Mouse (Mus musculus): ENCODE results near the gene Stac3.

The Stac3 gene

DNA sequence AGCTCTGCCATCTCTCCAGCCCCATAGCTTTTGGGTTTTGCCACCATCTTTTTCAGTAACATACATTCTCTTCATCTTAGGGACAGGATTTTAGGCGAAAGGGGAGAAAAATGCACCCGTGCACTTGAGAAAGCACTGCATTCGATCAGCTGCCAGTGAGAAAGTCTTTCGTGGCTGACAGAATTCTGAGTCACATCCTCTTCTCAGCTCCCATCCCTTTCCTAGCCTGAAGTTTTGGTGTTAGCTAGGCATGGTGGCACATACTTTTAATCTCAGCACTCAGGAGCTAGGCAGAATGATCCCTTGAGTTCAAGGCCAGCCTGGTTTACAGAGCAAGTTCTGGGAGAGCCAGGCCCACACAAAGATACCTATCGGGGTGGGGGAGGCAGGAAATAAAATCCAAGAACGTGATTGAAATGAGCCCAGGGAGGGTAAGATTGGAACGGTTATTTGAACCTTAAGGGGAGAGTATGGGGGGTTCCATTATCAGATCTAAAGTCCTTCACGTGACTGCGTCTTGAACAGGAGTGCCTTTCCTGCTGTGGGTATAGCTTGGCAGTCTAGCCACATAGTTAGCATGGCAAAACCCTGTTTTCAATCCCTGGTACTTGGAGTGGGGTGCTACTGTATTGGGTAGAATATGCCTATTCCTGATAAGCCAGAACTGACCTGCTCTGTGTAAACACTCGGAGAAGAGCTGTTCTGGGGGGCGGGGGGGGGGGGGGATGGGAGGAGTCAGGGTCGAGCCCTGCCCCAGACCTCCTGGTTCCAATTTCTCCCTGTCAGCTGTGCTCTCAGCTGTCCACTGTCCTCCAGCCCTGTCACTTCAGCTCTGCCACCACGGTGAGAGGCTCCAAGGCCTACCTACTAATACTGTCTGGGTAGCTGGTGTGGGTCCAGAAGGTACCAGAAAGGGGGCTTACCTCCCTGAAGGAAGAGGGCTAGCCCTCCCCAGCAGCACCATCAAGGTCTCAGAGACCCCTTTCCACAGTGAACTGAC lies at the start of gene Stac3:
Gene Stac3 (plus strand): TSS at position 793 of the 1,000 bp plus-strand sequence.
- in situ Hi-C loops (cut with MboI, MseI) = no loop called here

DNA sequence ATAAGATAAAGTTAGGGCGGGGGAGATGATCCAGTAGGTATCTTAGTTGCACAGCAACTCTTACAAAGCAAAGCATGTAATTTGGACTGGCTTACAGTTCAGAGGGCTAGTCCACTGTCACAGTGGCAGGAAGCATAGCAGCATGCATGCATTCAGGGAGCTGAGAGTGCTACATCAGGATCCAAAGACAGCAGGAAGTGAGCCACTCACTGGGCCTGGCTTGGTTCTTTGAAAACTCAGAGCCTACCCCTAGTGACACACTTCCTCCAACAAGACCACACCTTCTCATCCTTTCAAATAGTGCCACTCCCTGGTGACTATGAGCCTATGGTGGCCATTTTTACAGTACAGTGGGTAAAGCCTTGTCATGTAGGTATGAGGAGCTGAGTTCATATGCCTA lies 47.8 kb upstream of the Stac3 start:
- in situ Hi-C loops (cut with MboI, MseI) = no loop called here

DNA sequence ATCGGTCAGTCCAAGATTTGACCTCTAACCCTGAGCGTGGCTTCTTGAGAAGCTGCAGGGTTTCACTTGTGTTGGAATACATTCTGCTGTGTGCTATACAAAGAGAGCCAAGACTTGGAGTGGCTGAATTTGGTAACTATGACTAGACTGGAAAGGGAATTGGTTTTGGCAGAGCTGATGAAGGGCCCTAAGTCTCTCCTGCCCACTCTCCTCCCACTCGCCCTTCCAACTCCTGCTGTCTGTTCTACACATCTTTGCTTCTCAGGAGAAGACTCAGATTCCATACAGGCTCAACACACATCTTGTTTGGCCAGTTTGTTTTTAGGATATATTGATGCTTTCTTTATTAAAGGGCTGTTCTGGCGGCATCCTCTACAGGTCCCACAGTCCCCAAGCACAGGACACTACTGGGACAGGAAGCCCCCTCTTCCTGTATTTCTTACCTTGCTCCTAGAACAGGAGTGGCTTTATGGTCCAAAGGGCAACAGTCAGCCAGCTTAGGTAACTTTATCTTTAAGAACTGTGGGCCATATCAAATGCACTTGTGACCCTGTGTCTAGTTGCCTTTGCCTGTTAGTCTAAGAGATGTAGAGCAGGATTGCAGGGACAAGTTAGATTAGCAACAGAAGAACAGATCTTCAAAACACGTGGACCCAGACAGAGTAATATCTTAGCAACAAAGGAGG lies 38.9 kb upstream of the Stac3 start:
- in situ Hi-C loops (cut with MboI, MseI) = no loop called here

DNA sequence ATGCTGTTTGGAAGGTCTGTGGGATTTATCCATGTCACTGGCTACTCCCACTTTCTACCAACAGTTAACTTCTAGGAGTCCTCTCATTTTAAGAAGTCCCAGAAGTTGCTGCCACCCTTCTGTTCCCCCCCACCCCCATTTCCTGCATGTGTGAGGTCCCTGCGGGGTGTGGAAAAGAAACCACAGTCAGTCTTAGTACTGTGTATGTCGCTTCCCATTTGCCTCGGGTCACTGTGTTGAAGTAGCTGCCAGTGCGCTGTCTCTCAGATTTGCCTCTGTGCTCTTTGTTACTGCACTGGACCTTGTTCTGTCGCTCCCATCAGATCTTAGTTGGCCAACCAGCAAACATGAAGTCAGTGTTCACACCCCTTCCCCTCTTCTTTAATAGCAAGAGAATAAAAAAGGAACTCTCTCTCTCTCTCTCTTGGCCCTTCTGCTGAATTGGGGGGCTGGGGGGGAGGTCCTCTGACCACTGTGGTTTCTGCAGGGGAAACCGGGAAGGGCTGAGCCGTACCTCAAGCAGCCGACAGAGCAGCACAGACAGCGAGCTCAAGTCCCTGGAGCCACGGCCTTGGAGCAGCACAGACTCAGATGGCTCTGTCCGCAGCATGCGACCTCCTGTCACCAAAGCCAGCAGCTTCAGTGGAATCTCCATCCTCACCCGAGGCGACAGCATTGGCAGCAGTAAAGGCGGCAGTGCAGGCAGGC lies 30.1 kb upstream of the Stac3 start:
- in situ Hi-C loops (cut with MboI, MseI) = no loop called here

DNA sequence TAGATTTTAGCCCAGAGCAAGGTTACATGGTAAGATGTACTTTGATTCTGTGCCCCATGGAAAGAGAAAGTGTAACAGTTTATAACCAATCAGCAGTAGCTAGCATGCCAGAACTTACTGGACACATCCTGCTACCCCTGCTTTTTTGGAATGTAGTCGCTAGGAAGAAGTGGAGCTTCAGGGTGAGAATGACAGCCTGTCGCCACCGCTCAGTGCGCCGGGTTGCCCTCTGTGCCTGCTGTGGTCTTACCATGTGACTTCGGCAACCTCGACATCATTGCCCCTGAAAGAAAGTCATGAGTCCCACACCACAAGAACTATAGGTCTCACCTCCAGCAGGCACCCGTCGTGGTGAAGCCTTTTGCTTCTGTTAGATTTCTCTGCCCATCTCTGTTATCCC lies 28.8 kb upstream of the Stac3 start:
- in situ Hi-C loops (cut with MboI, MseI) = no loop called here

DNA sequence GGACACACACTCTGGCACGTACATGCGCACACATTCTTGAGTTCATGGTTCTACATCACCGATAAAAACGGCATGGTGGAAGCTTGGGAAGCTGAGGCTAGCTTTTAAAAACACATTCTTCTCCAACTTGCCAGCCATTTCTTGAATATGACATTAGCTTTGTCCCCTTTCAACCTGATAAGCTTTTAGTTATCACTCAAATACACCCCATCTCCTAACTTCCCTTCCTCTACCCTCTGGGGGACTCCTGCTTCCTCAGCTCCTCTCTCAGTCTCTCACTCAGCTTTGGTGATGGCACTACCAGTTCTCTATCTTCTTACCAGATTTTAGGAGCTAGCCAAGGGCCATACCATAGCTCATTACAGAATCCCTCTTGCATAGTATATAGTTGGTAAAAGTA lies 26.3 kb upstream of the Stac3 start:
- in situ Hi-C loops (cut with MboI, MseI) = no loop called here

DNA sequence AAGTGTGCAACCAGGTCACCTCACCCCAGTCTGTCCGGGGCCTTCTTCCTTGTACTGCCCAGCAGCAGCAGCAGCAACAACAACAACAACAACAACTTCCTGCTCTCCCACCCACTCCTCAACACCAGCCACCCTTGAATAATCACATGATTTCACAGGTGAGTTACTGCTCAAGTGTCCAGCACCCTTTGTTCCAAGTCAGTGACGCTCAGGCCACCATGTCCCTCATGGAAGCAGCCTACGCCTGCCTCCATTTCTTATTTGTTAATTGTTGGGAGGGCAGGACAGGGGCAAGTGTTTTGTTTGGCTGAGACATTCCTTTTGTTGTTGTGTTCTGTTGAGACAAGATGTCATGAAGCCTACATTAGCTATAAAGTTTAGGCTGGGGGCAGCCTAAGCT lies 24.9 kb upstream of the Stac3 start:
- in situ Hi-C loops (cut with MboI, MseI) = no loop called here

DNA sequence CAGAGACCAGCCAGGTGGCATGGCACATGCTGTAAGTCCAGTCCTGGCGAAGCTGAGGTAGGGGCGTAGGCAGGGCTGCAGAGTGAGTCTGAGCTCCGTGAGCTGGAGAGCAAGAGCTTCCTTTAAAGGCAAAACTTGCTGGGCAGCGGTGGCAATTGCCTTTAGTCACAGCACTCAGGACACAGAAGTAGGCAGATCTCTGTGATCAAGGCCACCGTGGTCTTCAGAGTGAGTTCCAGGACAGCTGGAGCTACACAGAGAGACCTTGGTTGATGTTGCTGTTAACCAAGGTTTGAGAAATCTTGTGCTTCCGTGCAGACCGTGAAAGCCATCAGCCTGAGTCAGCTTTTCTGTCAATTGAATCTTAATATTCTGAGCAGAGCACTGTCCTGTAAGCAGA lies 24.2 kb upstream of the Stac3 start:
- in situ Hi-C loops (cut with MboI, MseI) = no loop called here

DNA sequence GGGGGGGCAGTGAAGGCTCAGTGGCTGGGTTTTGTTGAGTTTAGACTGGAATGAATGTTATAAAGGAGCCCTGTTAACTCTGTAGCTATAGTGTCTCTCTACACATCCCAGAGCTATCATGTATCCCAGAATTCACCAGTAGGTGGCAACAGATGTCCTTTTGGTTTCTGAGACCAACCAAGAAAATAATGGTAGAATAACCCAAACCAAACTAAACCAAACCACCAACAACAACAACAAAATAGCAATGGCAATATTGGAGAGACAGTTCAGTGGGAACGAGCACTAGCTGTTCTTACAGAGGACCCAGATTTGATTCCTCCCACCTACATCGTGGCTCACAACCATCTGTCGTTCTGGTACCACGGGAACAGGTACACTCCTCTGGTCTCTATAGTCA lies 22.4 kb upstream of the Stac3 start:
- in situ Hi-C loops (cut with MboI, MseI) = no loop called here

DNA sequence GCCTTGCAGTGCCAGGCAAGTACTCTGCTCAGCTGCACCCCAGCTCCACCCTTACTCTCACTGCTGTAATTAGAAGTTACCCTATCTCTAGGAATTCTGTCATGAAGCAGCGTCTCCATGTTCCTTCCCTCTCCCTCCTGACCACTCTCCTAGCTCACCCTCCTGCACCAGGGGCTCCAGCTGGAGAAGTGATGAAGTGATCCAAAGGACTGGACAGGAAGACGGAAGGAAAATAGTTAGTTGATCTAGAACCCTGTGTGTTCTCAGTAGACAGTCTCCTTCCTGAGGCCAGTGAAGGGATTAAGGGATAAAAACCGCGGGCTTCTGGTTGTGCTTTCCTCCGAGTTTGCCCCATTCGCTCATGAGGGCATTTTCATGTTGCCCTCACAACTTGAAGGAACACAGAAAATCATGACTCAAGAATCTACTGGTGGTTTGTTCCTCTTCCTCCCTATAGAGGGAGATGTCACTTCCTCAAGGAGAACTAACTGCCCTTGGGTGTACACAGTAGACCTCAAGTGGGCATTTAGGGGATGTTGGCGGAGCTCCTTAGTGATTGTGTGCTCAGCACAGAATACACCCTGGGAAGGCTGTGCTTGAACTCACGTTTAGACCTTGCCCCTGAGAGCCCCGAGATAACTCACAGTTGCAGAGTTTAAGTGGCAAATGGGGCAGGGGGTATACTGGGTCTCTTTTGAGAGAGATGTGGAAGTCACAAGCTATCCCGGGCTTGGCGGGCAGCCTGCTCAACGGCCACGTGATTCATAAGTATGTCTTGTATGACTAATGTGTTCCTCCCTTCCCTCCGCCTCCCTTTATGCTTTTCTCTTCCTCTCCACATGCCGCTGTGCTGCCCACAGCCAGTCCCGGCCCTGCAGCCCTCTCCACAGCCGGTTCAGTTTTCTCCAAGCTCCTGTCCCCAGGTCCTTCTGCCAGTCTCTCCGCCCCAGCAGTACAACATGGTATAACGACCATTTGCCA lies 20.4 kb upstream of the Stac3 start:
- in situ Hi-C loops (cut with MboI, MseI) = no loop called here

DNA sequence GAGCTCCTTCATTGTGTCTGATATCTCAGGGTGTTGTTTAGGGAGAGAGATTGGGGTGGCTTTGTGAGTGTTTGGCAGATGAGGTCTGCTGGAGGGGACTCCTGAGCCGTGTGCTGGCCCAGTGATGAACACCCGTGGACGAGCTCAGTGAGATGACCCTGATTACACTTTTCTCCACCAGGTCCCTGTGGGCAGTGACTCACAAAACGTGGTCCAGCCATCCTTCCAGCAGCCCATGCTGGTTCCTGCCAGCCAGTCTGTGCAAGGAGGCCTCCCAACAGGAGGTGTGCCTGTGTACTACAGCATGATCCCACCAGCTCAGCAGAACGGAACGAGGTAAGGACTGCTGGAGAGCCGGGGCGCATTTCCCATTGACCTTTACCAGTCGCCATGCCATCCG lies 16.3 kb upstream of the Stac3 start:
- in situ Hi-C loops (cut with MboI, MseI) = no loop called here

DNA sequence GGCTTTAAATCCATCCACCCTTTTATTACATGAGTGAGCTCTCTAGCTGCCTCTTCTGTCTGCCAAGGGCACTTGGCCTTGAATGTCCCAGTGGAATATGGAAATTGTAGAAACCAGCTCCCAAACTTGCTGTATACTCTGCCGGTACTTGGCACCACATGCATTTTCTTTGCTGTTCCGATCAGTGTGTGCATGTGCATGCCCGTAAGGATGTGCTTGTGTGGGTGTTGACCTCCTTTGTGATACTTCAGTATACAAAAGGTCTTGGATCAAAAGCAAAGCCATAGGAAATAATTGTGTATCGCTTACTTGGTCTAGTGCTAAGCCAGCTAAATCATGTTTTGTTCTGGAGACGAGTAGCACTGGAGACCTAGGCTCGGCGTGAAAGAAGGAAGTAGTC lies 12.6 kb upstream of the Stac3 start:
- in situ Hi-C loops (cut with MboI, MseI) = no loop called here

DNA sequence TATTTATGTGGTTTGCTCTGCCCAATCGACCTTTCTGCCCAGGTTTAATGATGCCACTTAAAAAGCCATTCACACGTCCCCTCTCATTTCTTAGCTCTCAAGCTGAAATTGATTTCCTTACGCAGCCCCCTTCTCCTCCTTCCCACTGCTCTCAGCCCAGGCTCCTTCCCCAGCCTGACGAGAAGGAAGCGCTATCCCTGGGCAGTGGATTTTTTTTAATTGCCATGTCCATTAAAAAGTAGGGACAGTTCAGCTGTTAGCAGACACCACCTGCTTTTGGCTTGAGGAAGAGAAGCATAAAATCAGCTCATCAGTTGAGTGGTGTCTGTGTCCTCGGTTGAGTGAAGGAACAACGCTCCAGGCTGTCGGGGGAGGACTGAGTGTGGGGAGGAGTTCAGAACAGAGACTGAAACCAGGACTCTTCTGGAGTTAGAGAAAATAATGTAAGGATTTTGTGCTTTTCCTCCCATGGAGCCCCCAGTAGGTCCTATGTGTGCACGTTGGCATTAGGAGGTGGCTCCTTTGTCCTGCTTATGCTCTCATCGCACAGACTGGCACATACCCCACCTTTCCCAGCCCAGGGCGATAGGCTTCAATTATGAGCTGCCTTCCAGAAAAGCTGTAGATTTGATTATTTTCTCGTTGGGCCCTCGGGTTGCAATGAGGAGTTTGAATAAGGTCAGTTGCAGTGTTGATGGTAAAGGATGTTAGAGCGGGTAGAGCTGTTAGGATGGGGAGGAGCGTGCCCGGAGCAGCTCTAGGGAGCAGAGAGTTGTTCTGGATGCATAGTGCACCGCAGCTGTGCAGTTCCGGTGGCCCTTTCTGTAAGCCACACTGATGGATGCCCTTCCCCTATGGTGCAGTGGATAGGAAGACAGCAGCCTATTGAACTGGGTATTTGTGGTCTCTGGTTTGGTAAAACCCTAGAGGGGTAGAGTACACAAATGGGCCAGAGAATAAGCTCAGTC lies 11.0 kb upstream of the Stac3 start:
- in situ Hi-C loops (cut with MboI, MseI) = no loop called here

DNA sequence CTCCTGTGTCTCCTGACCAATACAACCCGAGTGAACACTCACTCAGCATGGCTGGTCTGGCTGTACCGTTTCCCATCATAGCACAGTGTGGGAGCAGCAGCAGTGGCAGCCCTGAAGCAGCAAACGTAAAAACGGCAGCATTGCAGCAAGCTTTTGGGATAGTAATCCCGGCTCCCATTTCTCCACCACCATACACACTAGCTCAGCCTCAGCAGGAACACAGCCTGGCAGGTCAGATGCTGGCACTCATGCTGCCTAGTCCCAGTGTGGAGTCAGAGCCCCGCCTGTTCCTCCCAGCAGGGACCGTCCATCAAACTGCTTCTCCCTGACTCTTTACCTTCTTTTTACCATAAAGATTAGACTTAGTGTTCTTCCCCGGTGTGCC lies 10.4 kb upstream of the Stac3 start:
- in situ Hi-C loops (cut with MboI, MseI) = no loop called here

DNA sequence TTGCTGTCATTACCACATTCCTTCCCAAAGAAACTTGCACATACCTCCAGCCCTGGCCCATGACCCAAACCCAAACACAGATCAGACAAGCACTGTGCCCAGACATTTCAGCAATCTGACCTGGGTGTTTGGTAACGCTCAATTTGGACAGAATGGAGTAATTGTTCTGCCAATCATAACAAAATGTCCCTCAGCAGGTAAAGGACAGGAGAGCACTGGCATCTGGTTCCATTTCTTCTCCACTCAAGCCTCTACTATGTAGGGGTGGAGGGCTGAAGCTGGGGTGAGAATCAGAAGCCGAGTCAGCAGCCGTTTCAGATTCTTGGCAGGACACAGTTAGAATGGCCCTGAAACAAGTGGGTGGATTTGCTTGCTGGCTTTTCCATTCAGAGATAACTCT lies 9.4 kb upstream of the Stac3 start:
- in situ Hi-C loops (cut with MboI, MseI) = no loop called here

DNA sequence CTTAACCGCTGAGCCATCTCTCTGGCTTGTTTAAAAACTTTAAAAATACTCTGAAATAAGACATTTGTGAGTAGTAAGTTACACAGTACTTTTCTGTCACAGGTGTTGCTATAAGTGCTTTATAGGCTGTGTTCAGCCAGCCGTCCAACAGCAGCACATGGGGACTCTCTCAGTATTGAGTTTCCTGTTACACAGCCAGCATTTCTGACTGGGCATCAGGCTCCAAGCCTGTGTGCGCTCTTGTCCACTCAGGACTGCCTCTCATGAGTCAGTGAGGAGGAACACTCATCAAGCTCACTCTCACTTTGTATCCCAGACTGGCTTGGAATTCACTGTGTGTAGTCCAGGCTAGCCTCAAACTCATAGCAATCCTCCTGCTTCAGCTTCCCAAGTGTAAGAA lies 5.3 kb upstream of the Stac3 start:
- in situ Hi-C loops (cut with MboI, MseI) = no loop called here

DNA sequence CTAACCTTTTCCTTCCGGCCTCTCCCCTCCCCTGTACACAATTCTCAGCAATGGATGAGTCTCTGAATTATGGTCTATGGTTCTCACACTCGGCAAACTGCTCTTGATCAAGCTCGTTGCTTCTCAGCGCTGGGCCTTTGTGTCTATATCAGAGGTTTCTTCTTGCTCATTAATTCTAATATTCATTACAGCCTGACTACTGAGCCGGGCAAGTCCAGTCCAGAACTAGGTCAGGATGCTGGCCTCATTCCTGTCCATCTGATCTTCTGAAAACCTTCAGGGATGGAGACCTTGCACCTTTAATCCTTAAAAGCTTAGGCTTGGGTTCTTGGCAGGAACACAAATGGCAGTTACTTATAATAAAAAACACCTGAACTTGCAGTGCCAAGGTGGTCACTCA lies 2.0 kb upstream of the Stac3 start:
- in situ Hi-C loops (cut with MboI, MseI) = no loop called here

DNA sequence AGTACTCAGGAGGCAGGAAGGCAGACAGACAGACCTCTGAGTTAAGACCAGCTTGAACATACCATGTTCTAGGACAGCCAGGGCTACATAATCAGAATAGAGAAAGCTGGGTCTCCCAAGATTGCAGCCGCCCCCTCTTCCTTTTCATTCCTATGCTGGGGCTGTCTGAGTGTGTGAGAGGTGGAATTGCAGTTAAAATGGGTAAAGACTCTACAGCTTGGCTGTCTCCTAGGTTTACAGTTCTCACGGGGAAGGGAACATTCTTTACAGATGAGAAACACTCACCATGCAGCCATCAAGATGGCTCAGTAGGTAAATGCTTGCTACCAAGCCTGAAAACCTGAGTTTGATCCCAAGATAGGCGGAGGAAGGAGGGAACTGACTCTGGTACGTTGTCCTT lies 1.4 kb upstream of the Stac3 start:
- in situ Hi-C loops (cut with MboI, MseI) = no loop called here

DNA sequence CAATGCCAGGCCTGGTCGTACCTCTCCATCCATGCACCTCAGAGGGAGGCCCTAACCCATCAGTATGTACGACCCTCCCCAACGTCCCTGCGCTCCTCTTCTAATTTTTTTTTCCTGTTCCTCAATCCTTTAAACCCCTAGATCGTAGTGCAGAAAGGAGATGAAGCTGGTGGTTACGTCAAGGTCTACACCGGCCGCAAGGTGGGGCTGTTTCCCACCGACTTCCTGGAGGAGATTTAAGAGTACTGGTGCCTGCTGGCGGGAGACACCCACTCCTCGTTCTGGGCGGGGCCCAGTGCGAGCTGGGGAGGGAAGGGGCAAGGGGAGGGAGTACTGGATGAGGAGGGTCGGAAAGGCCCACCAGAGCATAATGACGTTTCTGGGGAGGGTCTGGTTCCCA lies 6.8 kb downstream of the Stac3 start:
- in situ Hi-C loops (cut with MboI, MseI) = loop anchor here (5.0 kb wide), 1 partner anchor 34 kb away; no protein-coding TSS in a partner anchor

Data from T-helper 1 cell (primary cell).